Mouse (Mus musculus): ENCODE data around the gene Defb19. TPM values are rescaled to one million over a fixed set of nuclear protein-coding genes. Genes with fewer than 3 reads are reported as not detected.

The Defb19 gene
- polyA plus RNA-seq, 1 experiment = not detected

GRCm38 (mm10) chr2:152616470-152616869 is 36.4 kb upstream of the Defb19 start:
- no peaks in the 10 kb centered on the region for H3K79me2 ChIP-seq (ENCODE audit: control insufficient read depth, insufficient read depth)
- no peak overlapping the region for H3K4me3 ChIP-seq (ENCODE audit: insufficient read depth, poor library complexity, severe bottlenecking)
- H3ac ChIP-seq (ENCODE audit: control insufficient read depth, insufficient read length, low read depth) = no peak overlapping the region
- H3K27me3 ChIP-seq (ENCODE audit: control insufficient read depth, insufficient read depth, insufficient read length) = no peaks in the 10 kb centered on the region
- TF ChIP-seq MYOD1 (IDR thresholded peaks at IDR 0.05; ENCODE audit: control insufficient read depth, insufficient read length, low read depth) = no peak
- no peak for TF ChIP-seq MAX (IDR thresholded peaks at IDR 0.05)
- no peak for TF ChIP-seq FOSL1 (IDR thresholded peaks at IDR 0.05; ENCODE audit: insufficient read depth, low read length, poor library complexity, severe bottlenecking)
- no peak for TF ChIP-seq MYOG (IDR thresholded peaks at IDR 0.05; ENCODE audit: control insufficient read depth, extremely low read depth, insufficient read length)
- TF ChIP-seq CTCF (IDR thresholded peaks at IDR 0.05; ENCODE audit: control insufficient read depth, insufficient read depth, insufficient read length) = no peak
- TF ChIP-seq USF1 (IDR thresholded peaks at IDR 0.05; ENCODE audit: low read depth) = no peak
- TF ChIP-seq CEBPB (IDR thresholded peaks at IDR 0.05; ENCODE audit: low read depth) = no peak
- no peaks in the 10 kb centered on the region for H3K79me3 ChIP-seq (ENCODE audit: low read depth)
- no peaks in the 10 kb centered on the region for H3K36me3 ChIP-seq (ENCODE audit: control insufficient read depth, insufficient read depth)

- TF ChIP-seq FOSL1 (IDR thresholded peaks at IDR 0.05; ENCODE audit: insufficient read depth, low read length, poor library complexity, severe bottlenecking) = no peak
- TF ChIP-seq CTCF (IDR thresholded peaks at IDR 0.05; ENCODE audit: control insufficient read depth, insufficient read depth, insufficient read length) = no peak
- no peak for TF ChIP-seq MAX (IDR thresholded peaks at IDR 0.05)
- TF ChIP-seq MYOG (IDR thresholded peaks at IDR 0.05; ENCODE audit: control insufficient read depth, extremely low read depth, insufficient read length) = no peak
- no peak for TF ChIP-seq USF1 (IDR thresholded peaks at IDR 0.05; ENCODE audit: low read depth)
- no peak for TF ChIP-seq MYOD1 (IDR thresholded peaks at IDR 0.05; ENCODE audit: control insufficient read depth, insufficient read length, low read depth)
- no peak for TF ChIP-seq CEBPB (IDR thresholded peaks at IDR 0.05; ENCODE audit: low read depth)
- H3K79me2 ChIP-seq (ENCODE audit: control insufficient read depth, insufficient read depth) = no peaks in the 10 kb centered on the region
These were observed 35.5 kb upstream of the Defb19 start for GRCm38 (mm10) chr2:152615563-152615962.

GRCm38 (mm10) chr2:152612193-152612592 is 32.1 kb upstream of the Defb19 start:
- no peaks in the 10 kb centered on the region for H3K36me3 ChIP-seq (ENCODE audit: control insufficient read depth, insufficient read depth)
- H3K79me2 ChIP-seq (ENCODE audit: control insufficient read depth, insufficient read depth) = no peaks in the 10 kb centered on the region
- H3K27me3 ChIP-seq (ENCODE audit: control insufficient read depth, insufficient read depth, insufficient read length) = peaks cover 3% of the 10 kb centered on the region
- H3K4me3 ChIP-seq (ENCODE audit: insufficient read depth, poor library complexity, severe bottlenecking) = no peak overlapping the region
- no peak overlapping the region for H3ac ChIP-seq (ENCODE audit: control insufficient read depth, insufficient read length, low read depth)
- TF ChIP-seq USF1 (IDR thresholded peaks at IDR 0.05; ENCODE audit: low read depth) = no peak
- H3K79me3 ChIP-seq (ENCODE audit: low read depth) = no peaks in the 10 kb centered on the region

More at GRCm38 (mm10) chr2:152615563-152615962, 35.5 kb upstream of the Defb19 start:
- H3K4me3 ChIP-seq (ENCODE audit: insufficient read depth, poor library complexity, severe bottlenecking) = no peak overlapping the region
- no peaks in the 10 kb centered on the region for H3K79me3 ChIP-seq (ENCODE audit: low read depth)
- no peak overlapping the region for H3ac ChIP-seq (ENCODE audit: control insufficient read depth, insufficient read length, low read depth)
- no peaks in the 10 kb centered on the region for H3K27me3 ChIP-seq (ENCODE audit: control insufficient read depth, insufficient read depth, insufficient read length)
- no peaks in the 10 kb centered on the region for H3K36me3 ChIP-seq (ENCODE audit: control insufficient read depth, insufficient read depth)

- H3K4me3 ChIP-seq (ENCODE audit: insufficient read depth, poor library complexity, severe bottlenecking) = no peak overlapping the region
- H3K79me3 ChIP-seq (ENCODE audit: low read depth) = no peaks in the 10 kb centered on the region
- H3ac ChIP-seq (ENCODE audit: control insufficient read depth, insufficient read length, low read depth) = no peak overlapping the region
- TF ChIP-seq MYOD1 (IDR thresholded peaks at IDR 0.05; ENCODE audit: control insufficient read depth, insufficient read length, low read depth) = no peak
- no peaks in the 10 kb centered on the region for H3K79me2 ChIP-seq (ENCODE audit: control insufficient read depth, insufficient read depth)
- peaks cover 3% of the 10 kb centered on the region for H3K27me3 ChIP-seq (ENCODE audit: control insufficient read depth, insufficient read depth, insufficient read length)
- no peaks in the 10 kb centered on the region for H3K36me3 ChIP-seq (ENCODE audit: control insufficient read depth, insufficient read depth)
These were observed 28.6 kb upstream of the Defb19 start for GRCm38 (mm10) chr2:152608719-152609118.

GRCm38 (mm10) chr2:152607746-152608145 is 27.6 kb upstream of the Defb19 start:
- no peak overlapping the region for H3ac ChIP-seq (ENCODE audit: control insufficient read depth, insufficient read length, low read depth)
- H3K79me3 ChIP-seq (ENCODE audit: low read depth) = no peaks in the 10 kb centered on the region
- H3K79me2 ChIP-seq (ENCODE audit: control insufficient read depth, insufficient read depth) = no peaks in the 10 kb centered on the region
- peaks cover 3% of the 10 kb centered on the region for H3K27me3 ChIP-seq (ENCODE audit: control insufficient read depth, insufficient read depth, insufficient read length)
- TF ChIP-seq CEBPB (IDR thresholded peaks at IDR 0.05; ENCODE audit: low read depth) (no peak), CTCF (IDR thresholded peaks at IDR 0.05; ENCODE audit: control insufficient read depth, insufficient read depth, insufficient read length) (no peak), USF1 (IDR thresholded peaks at IDR 0.05; ENCODE audit: low read depth) (no peak), MAX (IDR thresholded peaks at IDR 0.05) (no peak), MYOG (IDR thresholded peaks at IDR 0.05; ENCODE audit: control insufficient read depth, extremely low read depth, insufficient read length) (no peak), FOSL1 (IDR thresholded peaks at IDR 0.05; ENCODE audit: insufficient read depth, low read length, poor library complexity, severe bottlenecking) (no peak), MYOD1 (IDR thresholded peaks at IDR 0.05; ENCODE audit: control insufficient read depth, insufficient read length, low read depth) (no peak)
- H3K4me3 ChIP-seq (ENCODE audit: insufficient read depth, poor library complexity, severe bottlenecking) = no peak overlapping the region
- H3K36me3 ChIP-seq (ENCODE audit: control insufficient read depth, insufficient read depth) = no peaks in the 10 kb centered on the region

GRCm38 (mm10) chr2:152604057-152604456 is 23.9 kb upstream of the Defb19 start, which contains the start of gene Defb36:
Gene Defb36 (plus strand): TSS chr2:152604327.
- H3K79me3 ChIP-seq (ENCODE audit: low read depth) = no peaks in the 10 kb centered on the region
- TF ChIP-seq CEBPB (IDR thresholded peaks at IDR 0.05; ENCODE audit: low read depth) = no peak
- TF ChIP-seq USF1 (IDR thresholded peaks at IDR 0.05; ENCODE audit: low read depth) = no peak
- no peak for TF ChIP-seq MYOD1 (IDR thresholded peaks at IDR 0.05; ENCODE audit: control insufficient read depth, insufficient read length, low read depth)
- TF ChIP-seq CTCF (IDR thresholded peaks at IDR 0.05; ENCODE audit: control insufficient read depth, insufficient read depth, insufficient read length) = no peak
- TF ChIP-seq MYOG (IDR thresholded peaks at IDR 0.05; ENCODE audit: control insufficient read depth, extremely low read depth, insufficient read length) = no peak
- TF ChIP-seq MAX (IDR thresholded peaks at IDR 0.05) = no peak
- TF ChIP-seq FOSL1 (IDR thresholded peaks at IDR 0.05; ENCODE audit: insufficient read depth, low read length, poor library complexity, severe bottlenecking) = no peak
- no peaks in the 10 kb centered on the region for H3K79me2 ChIP-seq (ENCODE audit: control insufficient read depth, insufficient read depth)
- no peaks in the 10 kb centered on the region for H3K27me3 ChIP-seq (ENCODE audit: control insufficient read depth, insufficient read depth, insufficient read length)
- no peak within 1 kb of the TSS for H3K4me3 ChIP-seq (ENCODE audit: insufficient read depth, poor library complexity, severe bottlenecking)
- no peak within 1 kb of the TSS for H3ac ChIP-seq (ENCODE audit: control insufficient read depth, insufficient read length, low read depth)
- no peaks in the 10 kb centered on the region for H3K36me3 ChIP-seq (ENCODE audit: control insufficient read depth, insufficient read depth)

Data from C2C12 (cell line).